Mouse (Mus musculus) intestine, postnatal 0 days (tissue): ENCODE data around the gene Klhdc8a. TPM values are rescaled to one million over a fixed set of nuclear protein-coding genes. Genes with fewer than 3 reads are reported as not detected.

ENCODE experiments used
- ATAC-seq: fragments of 200-750 bp; cut with Nextera tagmentation; 2 replicates; pipeline ENCODE4 v1.8.0; 2017; ENCODE audit warnings: mild to moderate bottlenecking, moderate TSS enrichment, moderate library complexity
- H3K27ac ChIP-seq: fragments of 300-500 bp; sonication (generic); 2 replicates; pipeline ENCODE4 v1.5.1; 2014; ENCODE audit warnings: mild to moderate bottlenecking, low read depth, low read length, moderate library complexity
- H3K27me3 ChIP-seq: fragments of 300-500 bp; sonication (generic); replicated peaks from 2 replicates; pipeline ENCODE4 v1.6.1; 2014; ENCODE audit warnings: low read length, mixed read lengths; ENCODE audit not compliant: control insufficient read depth, insufficient read depth
- H3K36me3 ChIP-seq: fragments of 300-500 bp; sonication (generic); 2 replicates; pipeline ENCODE4 v1.6.1; 2014; ENCODE audit warnings: mild to moderate bottlenecking, moderate library complexity; ENCODE audit not compliant: control insufficient read depth, insufficient read depth
- H3K4me1 ChIP-seq: fragments of 300-500 bp; sonication (generic); replicated peaks from 2 replicates; pipeline ENCODE4 v1.6.1; 2014; ENCODE audit warnings: antibody characterized with exemption, low read length, mixed read lengths; ENCODE audit not compliant: control insufficient read depth, insufficient read depth
- H3K4me2 ChIP-seq: fragments of 300-500 bp; sonication (generic); replicated peaks from 2 replicates; pipeline ENCODE4 v1.6.1; 2014; ENCODE audit warnings: low read depth, mild to moderate bottlenecking, moderate library complexity
- H3K4me3 ChIP-seq: fragments of 300-500 bp; sonication (generic); 2 replicates; pipeline ENCODE4 v1.5.1; 2014; ENCODE audit warnings: low read depth, low read length
- H3K9ac ChIP-seq: fragments of 300-500 bp; sonication (generic); 2 replicates; pipeline ENCODE4 v1.6.1; 2014; ENCODE audit warnings: mild to moderate bottlenecking, low read depth, low read length
- H3K9me3 ChIP-seq: fragments of 300-500 bp; sonication (generic); 2 replicates; pipeline ENCODE4 v1.6.1; 2016; ENCODE audit warnings: mixed run types; ENCODE audit not compliant: control insufficient read depth
- CTCF ChIP-seq: sonication (generic); IDR thresholded peaks from 2 replicates; pipeline ENCODE4 v1.5.1; 2016; ENCODE audit warnings: low read depth, mild to moderate bottlenecking, control low read depth, antibody characterized with exemption, moderate library complexity
- WGBS: fragments of 180-500 bp; shearing (Covaris S2); extraction: QIAGEN DNeasy Blood & Tissue Kit; methylation state at CpG from one replicate; pipeline ENCODE4 v1.1.7; 2014; 5-methylcytosine and 5-hydroxymethylcytosine counted together
- polyA plus RNA-seq: library from polyadenylated mRNA; unstranded; fragments of >200 nt; fragmentation: Nextera tagmentation; extraction: Ambion mirVana; gene quantifications from 2 replicates; pipeline ENCODE4 v1.2.1, GENCODE M21; 2015

Gene Klhdc8a
- polyA plus RNA-seq, 1 experiment from 2014 or later = 0.51 TPM

GRCm38 (mm10) chr1:132265211-132265859, 33.1 kb upstream of the Klhdc8a start:
- H3K9ac ChIP-seq = no peak overlapping the region
- no peaks in the 10 kb centered on the region for H3K9me3 ChIP-seq
- no peak overlapping the region for H3K4me3 ChIP-seq
- TF ChIP-seq CTCF = no peak
- no peaks in the 10 kb centered on the region for H3K36me3 ChIP-seq
- H3K27ac ChIP-seq = no peak overlapping the region
- 69% methylated on average over 8 of the region's 8 CpGs for WGBS
- H3K27me3 ChIP-seq = no peaks in the 10 kb centered on the region
- no peak overlapping the region for H3K4me2 ChIP-seq
- H3K4me1 ChIP-seq = no peaks in the 10 kb centered on the region
- ATAC-seq = no peak

DNA sequence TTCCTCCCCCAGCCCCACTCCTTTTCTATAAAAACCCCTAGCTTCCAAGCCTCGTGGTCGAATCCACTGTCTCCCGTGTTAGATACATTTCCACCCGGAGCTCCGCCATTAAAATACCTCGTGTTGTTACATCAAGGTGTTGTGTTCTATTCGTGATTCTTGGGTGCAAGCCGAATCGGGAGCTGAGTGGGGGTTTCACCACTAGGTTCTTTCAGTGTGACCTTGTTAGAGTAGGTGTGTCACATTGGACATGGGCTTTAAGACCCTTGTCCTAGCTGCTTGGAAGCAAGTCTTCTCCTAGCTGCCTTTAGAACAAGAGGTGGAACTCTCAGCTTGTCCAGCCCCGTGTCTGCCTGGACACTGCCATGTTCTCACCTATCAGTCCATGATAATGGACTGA, 32.5 kb upstream of the Klhdc8a start:
- no peak overlapping the region for H3K27ac ChIP-seq
- WGBS = 87% methylated on average over 10 of the region's 10 CpGs
- H3K36me3 ChIP-seq = no peaks in the 10 kb centered on the region
- H3K9me3 ChIP-seq = no peaks in the 10 kb centered on the region
- H3K4me2 ChIP-seq = no peak overlapping the region
- H3K4me3 ChIP-seq = no peak overlapping the region
- ATAC-seq = no peak
- TF ChIP-seq CTCF = no peak
- H3K9ac ChIP-seq = no peak overlapping the region
- no peaks in the 10 kb centered on the region for H3K4me1 ChIP-seq
- no peaks in the 10 kb centered on the region for H3K27me3 ChIP-seq

DNA sequence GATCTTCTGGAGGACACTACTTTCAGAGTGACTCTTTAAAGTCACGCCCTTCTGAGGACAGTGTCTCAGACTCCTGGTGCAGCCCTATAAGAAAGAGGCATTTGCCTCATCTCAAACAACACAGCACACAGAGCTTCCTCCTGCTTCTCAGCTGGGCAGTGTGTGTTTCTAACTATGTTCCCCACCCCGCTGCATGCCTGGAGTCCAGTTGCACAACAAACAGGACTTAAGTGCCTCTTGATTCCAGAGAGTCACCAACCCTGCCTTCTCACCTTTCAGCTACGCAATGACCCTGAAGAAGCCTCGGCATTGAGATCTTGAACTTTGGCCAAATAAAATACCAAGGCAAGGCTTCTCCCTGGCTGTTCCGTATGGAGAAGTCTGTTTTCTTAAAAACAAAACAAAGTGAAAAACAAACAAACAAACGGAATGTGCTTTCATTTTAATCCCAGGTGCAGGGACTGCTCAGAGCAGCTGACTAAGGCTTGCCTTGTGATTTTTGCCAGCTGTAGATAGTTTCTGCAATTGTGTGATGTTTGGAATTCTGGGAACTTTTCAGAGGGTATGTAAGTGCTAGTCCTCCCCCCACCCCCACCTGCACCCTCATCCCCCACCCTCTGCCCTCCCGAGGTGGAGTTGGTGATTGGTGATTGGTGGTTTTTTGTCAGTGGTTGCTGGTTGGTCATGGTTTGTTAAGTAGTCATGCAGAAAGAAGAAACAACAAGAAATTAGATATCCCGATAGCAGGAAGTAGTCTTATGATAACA, 31.5 kb upstream of the Klhdc8a start:
- ATAC-seq = no peak
- no peaks in the 10 kb centered on the region for H3K36me3 ChIP-seq
- H3K27ac ChIP-seq = no peak overlapping the region
- no peak overlapping the region for H3K9ac ChIP-seq
- no peak for TF ChIP-seq CTCF
- H3K4me2 ChIP-seq = no peak overlapping the region
- WGBS = 37% methylated on average over 8 of the region's 8 CpGs
- no peak overlapping the region for H3K4me3 ChIP-seq
- no peaks in the 10 kb centered on the region for H3K4me1 ChIP-seq
- no peaks in the 10 kb centered on the region for H3K27me3 ChIP-seq
- H3K9me3 ChIP-seq = no peaks in the 10 kb centered on the region

DNA sequence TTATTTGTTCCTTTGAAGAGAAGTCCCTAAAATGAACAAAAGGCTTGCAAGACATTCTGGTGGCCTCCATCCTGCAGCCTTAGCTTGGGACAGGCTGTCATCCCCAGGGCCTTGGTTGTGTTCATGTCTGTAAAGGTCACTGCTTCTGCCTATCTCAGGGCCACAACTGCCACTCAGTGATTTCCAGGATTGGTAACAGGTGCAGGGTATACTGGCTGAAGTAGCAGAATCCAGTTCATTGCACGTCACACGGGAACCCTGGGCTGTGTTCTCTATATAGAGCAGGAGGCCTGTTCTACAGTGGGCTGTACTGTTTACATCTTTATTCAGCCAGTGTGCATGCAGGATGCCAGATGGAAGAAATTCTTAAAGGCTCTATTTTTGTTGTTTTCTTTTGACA, 30.5 kb upstream of the Klhdc8a start:
- H3K27me3 ChIP-seq = no peaks in the 10 kb centered on the region

DNA sequence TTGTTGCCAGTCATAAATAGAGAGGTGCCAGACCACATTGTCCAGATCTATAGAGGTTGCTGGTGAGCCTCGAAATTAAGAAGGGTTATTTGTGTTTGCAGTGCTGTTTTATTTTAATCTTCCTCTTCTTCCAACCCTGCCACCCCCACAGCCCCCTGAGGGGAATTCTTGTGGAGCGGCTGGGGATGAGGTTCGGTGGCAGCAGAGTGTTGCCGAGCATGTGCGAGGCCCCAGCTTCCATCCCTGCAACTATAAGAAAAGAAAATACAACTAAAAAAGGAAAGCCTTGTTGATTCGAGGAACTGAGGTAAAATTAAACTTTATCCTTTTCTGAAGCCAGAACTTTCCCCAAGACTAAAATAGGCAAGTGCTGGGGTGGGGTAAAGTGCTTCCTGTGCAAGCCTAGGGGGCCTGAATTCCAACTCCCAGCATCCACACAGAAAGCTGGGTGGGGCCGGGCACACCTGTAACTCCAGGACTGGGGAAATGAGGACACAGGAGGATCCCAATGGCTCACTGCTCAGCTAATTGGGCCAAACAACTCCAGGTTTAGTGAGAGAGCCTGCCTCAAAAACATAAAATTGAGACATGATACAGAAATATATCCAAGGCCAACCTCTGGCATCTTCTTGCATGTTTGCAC, 29.9 kb upstream of the Klhdc8a start:
- TF ChIP-seq CTCF = no peak
- Histone ChIP-seq H3K4me3 (no peak overlapping the region), H3K27ac (no peak overlapping the region), H3K36me3 (no peaks in the 10 kb centered on the region), H3K4me1 (no peaks in the 10 kb centered on the region), H3K27me3 (no peaks in the 10 kb centered on the region), H3K4me2 (no peak overlapping the region), H3K9ac (no peak overlapping the region), H3K9me3 (no peaks in the 10 kb centered on the region)
- WGBS = 77% methylated on average over 7 of the region's 7 CpGs
- no peak for ATAC-seq

More for the DNA sequence above, 30.5 kb upstream of the Klhdc8a start:
- Histone ChIP-seq H3K4me2 (no peak overlapping the region), H3K4me3 (no peak overlapping the region), H3K36me3 (no peaks in the 10 kb centered on the region), H3K9ac (no peak overlapping the region), H3K4me1 (no peaks in the 10 kb centered on the region), H3K9me3 (no peaks in the 10 kb centered on the region), H3K27ac (no peak overlapping the region)
- 58% methylated on average over 2 of the region's 2 CpGs for WGBS
- ATAC-seq = no peak
- no peak for TF ChIP-seq CTCF

- Histone ChIP-seq H3K4me1 (no peaks in the 10 kb centered on the region), H3K27me3 (no peaks in the 10 kb centered on the region), H3K4me3 (no peak overlapping the region), H3K9ac (no peak overlapping the region), H3K27ac (no peak overlapping the region), H3K36me3 (no peaks in the 10 kb centered on the region), H3K4me2 (no peak overlapping the region), H3K9me3 (no peaks in the 10 kb centered on the region)
- no peak for ATAC-seq
- WGBS = 86% methylated on average over 3 of the region's 3 CpGs
- TF ChIP-seq CTCF = no peak
Observed at GRCm38 (mm10) chr1:132271237-132271636, 27.2 kb upstream of the Klhdc8a start.
